Mouse (Mus musculus) R1 (cell line): ENCODE measurements around the gene Esrrg.

Source experiments
- DNase-seq: peaks from one replicate; pipeline ENCODE4 v3.0.0-alpha.2; 2018; ENCODE audit warnings: low read depth, low spot score

Esrrg gene

DNA sequence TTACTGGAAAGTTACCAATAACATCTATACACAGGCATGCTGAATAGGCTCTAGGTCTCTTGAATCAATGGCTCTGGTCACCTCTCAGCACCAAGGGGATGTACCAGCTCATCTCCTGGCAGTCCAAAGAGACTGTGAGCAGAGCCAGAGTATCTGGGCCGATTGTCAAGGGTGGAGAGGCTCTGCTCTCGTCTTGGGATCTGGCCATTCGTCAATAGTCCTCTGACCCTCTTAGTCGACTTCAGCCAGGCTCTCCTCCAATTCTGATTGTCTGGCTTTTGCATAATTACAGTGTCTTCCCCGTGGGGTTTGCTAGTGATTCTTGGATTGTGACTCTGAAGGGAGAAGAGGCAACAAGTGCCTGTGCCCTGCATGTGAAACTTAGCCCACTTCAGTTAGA lies 41.3 kb downstream of the Esrrg start:
- DNase-seq, result no peak

DNA sequence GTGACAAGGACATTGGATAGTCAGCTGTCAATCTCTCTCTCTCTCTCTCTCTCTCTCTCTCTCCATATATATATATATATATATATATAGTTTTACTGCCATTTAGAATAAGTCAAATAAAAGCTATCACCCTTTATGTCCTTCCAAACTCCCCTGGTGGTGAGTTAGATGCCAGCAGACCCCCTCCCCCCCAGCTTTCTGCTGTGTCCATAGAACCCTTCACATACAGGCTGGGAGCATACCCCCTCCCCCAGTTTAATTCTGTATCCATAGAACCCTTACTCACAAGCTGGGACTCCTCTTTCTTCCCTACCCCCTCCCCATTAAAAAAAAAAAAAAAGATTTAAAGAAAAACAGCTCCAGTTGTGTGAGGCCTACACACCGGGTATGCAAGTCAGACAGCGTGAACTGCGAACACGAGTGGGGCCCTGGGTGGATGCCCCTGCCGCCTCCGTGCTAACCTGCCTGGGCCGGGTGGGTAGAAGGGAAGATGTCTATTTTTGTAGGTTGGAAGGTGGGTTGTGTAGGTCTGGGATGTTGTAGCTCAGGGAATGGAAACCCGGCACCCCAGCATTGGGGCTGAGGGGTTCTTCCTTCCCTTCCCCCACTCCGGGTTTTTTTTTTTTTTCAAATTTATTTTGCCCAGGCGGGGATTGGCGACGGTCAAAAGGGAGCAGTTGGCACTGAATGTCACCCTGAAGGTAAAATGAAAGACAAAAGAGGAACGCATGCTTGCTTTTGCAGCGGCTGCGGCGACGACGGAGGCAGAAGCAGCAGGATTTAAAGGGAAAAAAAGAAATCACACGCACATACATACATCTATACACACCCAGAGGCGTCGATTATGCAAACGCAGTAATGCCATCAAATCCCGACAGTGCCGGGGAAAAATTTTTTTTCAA lies 42.4 kb downstream of the Esrrg start:
- DNase-seq, result no peak

DNA sequence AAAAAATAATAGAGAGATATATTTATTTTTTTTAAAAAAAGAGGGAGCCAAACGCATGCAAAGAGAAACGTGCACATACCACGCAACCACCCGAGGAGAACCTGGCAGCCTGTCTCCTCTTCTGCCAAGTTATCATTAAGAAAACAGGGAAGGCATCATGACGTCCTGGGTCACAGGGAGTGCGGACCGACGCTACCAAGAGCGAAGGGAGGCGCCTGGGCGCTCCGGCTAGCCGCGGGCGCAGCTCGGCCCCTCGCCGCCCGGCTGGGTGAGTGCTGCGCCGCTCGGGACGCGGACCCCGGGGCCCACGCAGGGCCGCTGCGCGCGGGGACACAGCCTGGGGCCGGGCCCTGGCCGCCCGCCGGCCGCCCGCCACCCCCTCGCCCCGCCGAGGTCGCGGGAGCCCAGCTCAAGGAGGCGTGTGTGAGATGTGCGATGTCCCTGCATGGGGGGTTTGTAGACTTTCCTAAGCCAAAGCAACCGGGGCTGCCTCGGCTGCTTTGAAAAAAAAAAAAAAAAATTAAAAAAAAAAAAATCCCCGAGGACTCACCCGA lies 43.2 kb downstream of the Esrrg start:
- no peak for DNase-seq

DNA sequence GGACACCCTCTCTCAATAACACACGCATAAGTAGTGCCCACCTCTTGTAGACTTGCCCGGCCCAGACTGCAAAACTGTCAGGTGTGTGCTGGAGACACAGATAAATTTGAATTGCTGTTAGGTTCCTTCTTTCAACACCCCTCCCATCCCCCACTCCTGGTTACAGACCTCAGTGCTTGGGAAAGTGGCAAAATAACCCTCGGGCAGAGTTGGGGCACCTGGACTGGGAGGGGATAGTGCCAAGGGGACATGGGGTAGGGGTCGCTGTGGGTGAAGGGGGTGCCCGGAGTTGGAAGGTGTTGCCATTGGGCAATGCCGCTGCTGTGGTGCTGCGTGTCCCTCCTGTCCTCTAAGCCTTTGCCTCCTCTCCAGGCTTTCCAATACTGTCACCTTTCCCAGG lies 43.9 kb downstream of the Esrrg start:
- no peak for DNase-seq

DNA sequence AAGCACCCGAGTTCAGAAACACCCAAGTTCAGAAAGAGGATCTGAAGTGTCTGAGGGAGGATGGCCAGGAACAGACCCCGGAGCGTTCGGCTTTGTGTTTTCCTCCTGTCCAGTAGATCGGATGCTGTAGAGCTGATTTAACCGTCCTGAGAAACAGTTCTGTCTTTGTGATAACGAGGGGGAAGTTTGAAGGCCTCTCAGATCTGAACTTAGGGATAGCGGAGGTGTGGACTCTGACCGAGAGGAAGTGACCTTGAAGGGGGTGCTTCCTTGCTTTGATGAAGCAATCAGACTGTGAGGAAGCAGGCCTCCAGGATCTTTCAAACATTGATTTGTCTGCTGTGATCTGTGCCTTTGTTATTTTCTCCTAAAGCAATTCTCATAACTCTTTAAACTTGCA lies 44.8 kb downstream of the Esrrg start:
- DNase-seq, result no peak

DNA sequence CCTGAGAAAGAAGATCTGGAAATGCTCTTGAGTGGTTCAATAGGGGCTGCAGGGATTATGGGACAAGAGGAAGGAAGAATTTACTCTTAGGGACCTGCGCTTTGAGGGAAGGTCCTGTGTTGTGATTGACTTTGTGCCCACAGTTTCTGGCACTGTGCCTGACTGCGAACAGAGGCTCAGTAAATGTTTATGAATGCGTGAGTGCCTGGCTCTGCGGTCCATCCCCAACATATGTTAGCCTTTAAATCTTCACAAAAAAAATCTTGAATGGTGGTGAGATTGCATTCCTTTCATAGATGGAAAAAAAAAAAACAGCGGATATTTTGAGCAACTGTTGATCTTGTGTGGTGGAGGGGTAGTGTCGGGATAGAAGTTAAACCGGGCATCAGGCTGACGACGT lies 52.4 kb downstream of the Esrrg start:
- no peak for DNase-seq

DNA sequence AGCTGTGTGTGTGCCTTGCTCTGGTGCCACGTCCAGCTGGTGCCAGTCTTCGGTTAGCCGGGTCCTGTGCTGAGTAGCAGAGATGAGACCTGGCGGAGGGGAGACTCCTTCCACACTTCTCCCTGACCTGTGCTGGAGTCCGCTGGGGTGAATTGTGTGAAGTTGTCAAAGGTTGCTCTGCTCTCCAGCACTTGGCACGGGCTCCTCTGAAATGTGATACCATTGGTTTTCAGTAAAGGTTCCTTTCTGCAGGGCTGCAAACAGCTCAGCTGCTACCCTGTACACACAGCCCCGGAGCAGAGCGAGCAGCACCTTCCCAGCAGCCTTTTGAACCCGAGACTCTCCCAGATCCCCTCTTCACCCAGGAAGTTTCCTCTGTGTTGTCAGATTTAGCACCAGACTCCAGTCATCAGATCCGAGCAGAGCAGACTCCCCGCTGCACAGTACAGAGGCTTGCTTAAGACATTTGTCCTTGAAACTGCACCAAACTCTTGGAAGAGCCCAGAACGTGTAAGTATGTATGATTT lies 53.6 kb downstream of the Esrrg start:
- no peak for DNase-seq

DNA sequence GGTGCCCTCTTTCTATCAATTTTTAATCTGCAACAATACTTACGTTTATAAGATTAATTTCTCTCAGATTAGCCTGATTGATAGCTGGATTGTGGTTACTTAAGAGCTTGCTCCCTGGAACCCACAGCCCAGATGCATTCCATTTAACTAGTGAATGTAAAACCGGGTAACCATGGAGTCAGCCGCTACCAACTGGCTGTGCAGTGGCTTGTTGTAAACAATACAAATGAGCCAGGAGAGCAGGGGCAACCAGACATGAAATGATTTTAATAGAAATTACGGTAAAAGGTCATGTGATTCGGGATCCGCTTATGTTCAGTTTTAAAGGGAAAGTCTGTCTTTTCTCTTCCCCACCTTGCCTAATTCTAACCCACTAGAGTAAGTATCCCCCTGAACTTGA lies 54.8 kb downstream of the Esrrg start:
- no peak for DNase-seq

DNA sequence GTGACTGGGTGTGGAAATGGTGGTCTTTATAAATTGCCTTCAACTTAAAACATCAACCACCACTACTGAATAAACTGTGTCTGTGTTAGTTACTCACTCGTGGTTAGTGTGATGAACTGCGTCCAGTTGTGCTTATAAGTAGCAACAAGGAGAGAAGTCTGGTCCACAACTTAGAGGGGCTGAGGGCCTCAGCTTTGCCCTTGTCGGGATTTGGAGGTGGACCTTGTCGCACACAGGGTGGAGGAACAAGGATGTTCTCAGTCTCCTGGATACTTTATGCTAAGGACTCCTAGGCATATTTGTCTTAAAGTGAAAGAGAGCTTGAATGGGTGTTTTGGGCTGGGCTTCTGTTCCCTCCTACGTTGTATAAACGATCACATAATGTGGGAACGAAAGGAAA lies 55.7 kb downstream of the Esrrg start:
- DNase-seq, result no peak

DNA sequence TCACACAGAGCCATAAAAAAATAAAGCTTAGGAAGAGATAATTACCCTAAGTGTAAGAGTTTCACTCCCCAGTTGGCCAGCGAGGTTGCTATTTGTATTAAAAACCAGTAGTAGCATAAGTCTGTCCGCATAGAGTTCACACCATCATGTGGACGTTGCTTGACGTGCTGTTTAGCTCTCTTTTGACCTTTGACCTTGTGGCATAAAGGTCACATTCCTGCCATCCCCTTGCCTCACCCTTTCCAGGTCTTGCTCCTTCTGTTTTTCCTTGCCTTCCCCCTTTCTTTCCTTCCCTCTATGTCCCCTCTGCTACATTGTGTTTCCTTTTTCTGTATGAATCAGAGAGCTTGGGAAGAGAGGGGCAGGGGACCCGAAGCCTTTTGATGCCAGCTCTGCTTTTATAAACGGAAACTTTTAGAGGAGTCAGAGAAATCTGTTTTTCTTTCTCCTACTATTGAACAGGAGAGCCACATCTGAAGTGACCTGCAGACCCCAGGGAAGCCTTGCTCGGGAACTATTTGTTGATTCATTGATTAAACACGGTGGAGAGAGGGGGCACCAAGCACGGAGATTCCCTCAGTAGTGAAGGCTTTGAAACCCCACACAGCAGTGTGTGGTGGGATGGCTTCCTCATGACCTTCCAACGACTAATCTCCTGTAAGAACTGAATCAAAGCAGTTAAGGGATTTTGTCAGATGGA lies 57.5 kb downstream of the Esrrg start:
- peak; percentile 15 for DNase-seq

DNA sequence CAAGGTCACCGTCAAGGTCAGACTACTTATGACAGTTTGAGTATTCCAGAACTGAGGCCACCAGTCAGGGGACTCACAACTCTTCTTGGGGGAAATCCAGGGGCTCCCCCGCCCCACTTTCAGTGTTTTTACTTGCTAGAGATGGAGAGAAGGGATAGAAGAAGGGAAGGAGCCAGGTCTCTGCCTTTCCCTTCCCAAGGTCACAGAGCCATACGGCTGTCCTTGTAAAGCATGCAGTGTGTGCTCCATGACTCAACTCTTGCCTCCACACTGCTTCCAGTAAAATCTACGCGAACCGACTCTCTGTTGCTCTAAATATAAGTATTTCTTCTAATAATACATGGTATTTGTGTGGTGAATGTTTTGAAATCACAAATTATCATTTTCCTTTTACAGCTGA lies 61.2 kb downstream of the Esrrg start:
- no peak for DNase-seq

DNA sequence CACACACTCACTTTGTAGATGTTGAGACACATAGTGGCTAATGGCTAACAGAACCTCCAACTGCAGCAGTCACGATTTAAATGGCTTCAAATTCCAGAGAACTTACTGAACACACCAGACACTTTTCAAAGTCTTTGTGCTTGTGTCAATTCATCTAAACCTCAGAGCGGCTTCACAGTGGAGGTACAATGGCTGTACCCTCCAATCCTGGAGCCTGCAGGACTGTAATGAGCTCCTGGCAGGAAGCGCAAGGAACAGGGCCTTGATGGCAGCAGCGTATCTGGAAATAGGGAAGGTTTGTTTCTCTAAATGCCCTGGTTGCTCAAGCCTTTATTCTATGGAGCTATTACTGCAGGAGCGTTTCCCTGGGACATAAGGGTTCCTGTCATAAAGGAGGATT lies 63.9 kb downstream of the Esrrg start:
- no peak for DNase-seq

DNA sequence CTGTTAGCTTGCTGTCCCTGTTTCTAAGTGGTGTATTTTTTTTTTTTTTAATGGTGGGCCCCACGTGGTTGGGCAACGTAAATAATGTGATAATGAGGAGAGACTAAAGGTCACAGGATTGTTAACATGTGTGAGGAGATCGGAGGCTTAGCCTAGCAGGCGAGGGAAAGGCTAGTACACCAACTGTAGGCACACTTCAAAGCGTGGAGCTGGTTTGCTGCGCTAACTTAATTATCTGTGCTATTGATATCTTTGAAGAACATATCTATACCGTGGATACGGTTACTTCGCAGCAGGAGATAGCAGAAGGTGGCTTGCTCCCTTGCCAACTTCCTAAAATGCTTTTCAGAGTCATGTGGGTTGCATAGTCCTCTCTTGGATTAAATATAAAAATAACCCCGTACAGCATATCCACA lies 66.2 kb downstream of the Esrrg start:
- DNase-seq, result no peak

DNA sequence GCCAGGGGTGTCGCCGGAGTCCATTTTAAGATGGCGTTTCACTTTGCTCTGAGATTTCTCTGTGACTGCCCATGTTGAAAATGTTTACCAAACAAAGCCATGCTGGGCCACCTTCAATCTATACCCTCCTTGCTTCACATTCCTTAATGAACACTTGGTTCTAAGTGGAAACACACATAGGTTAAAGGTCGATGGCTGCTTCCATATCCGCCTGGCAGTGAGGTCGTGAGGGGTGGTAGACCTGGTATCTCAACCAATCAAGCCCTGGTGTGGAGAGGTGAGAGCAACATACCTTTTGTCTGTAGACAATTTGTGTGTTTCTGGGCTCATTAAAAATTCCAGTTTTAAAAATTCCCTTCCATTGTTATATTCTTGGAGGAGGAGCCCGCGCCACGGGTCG lies 68.0 kb downstream of the Esrrg start:
- DNase-seq, result no peak

DNA sequence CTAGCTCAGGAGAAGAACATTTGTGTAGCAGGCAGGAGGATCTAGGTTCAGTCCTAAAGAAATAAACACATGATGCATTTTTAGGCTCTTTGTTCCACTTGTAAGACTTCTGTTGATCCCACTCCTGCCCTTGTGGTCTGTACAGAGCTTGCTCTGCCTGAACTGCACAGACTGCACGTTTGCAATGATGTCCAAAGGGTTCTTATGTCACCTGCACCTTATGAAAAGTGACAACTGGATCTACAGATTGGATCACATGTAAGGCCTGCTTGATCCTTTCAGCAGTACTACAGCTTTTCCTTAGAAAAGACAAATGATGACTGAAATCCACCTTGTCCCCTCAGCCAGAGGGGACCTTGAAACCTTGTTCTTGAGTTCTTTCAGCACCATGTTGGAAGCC lies 70.7 kb downstream of the Esrrg start:
- DNase-seq, result no peak

DNA sequence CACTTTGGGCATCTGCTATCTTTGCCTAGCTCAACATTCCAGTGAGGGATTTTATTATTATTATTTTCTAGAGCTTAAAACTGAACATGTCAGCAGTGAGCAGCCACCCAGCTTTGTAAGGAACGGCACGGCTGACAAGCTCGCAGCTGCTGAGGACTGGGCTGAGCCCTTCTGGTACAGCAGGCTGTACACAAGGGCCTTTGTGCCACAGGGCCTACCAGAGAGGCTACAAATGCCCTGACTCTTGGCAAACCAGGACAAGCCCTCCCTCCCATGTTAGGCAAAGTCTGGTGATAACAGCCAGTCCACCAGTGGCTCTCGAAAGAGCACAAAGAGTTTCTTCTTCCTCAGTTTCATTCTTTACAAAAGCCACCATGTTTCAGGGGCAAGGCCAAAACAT lies 75.9 kb downstream of the Esrrg start:
- DNase-seq, result no peak

DNA sequence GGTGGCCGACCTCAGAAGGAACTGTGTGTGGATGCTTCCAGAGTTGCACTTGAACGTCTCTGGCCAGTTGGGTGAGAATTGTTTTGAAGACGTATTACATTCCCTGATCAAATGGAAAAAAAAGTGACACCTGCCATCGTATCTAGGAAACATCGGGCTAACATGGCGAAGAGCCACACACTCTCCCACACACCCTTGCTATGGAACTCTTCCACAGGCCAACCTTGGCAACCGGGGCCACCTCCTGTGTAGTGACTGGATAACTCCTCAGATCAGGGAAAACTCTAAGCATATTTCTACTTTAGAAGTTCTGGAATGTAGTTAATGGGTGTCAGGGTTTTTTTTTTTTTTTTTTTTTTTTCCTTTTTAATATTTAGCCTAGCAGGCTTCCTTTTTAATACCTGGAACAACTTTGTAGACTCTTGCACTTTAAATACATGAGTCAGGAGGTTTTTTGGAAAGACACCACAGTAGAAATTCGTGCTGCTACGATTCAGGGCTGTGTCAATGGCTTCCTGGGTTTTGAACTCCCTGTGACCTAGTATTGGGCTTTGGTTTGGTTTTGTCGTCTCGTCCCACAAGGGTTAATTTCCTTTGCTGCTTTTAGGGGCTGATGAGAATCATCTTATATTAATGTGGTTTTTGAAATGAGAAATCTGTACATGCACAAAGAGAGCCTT lies 83.4 kb downstream of the Esrrg start:
- no peak for DNase-seq

DNA sequence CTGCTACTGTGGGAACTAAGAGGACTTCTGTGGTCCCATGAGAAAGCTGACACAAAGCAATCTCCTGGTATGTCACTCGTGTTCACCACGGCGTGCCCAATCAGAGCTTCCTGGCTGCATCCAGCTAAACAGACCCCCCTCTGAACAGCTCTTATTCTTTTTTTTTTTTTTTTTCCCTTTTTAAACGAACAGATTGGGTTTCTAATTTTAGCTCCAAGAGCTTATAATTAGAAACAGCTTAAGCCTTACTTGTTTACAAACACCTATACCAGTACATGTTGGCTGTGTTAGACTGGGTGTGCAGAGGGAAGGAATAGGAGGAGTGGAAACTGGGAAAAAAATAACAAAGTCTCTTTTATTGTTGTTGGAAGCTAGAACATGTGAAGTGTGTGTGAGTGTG lies 86.3 kb downstream of the Esrrg start:
- no peak for DNase-seq

DNA sequence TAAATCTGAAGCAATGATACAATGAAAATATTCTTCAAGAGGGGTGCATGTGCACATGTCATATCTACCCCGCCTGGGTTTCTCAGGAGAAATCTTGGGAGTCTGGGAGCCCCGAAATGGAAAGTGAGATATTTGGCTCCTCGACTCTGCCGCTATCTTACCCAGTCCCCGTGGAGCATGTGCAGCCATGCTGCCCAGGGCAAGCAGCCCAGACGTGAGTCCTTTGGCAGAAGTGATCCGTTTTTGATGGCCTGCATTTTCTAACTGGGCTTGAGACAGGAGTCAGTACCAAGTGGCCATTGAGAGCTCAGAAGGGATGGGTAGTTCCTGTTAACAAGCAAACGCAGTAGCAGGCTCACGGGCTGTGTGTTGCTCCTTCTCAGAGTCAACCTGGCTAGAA lies 89.6 kb downstream of the Esrrg start:
- DNase-seq, result no peak

DNA sequence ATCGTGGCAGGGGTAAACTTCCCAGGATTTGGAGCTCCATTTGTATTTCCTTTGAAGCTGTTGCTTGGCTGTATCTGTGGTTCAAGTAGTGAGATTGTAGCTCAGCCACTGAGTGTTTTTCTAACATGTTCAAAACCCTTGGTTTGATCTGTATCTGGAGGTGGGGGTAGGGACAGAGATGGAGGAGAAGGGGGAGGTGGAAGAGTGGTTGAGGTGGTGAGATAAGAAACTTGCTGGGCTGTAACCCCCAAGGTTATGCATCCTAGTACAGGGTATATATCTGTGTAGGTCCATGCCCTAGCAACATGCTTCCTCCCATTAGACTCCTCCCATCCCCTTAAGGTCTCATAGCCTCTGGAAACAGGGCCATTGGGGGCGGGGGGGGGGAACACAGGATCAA lies 92.4 kb downstream of the Esrrg start:
- DNase-seq, result no peak

DNA sequence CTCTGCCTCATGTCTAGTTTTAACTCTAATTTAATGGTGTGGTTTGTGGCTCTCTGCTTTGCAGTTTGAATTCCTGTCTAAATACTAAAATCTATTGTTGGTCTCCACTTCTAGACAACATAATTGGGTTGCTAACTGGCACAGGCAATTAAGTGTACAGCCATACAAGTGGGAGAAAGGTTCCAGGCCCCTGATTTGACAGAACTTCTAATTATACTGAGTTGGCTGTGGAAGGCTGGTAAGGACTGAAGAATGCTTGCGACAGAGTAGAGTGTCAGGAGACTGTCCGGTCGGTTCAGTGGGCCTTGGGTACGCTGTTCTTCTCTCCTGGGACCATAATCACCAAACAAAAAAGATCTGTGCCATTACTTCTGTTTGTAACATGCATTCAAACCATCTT lies 96.3 kb downstream of the Esrrg start:
- DNase-seq, result no peak

DNA sequence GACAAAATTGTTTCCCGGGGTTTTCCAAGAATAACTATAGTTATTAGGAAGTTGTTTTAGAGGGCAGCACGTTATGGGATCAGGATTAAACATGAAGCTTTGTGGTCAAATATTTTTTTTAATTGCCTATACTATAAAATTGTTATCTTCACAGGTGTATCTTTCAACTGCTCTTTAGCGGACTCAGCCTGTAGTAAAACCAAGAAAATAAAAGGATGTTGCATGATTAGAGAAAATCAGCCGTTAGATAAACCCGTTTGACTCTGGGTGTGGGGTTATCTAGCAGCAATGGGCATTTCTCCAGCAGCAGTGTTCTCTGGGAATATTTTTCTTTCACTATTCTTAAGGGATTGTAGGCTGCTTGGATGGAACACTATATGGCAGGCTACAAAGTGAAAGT lies 96.8 kb downstream of the Esrrg start:
- DNase-seq, result no peak
